Mouse (Mus musculus): ENCODE measurements at regions not wholly inside any gene's neighbourhood (a gene's known extent, or its start where the extent isn't known, plus 50 kb on each side); places are given as distances from the start of the nearest gene placed in this dataset.

GRCm38 (mm10) chr4:56483708-56484107, 256.2 kb upstream of the Gm26657 start:
- DNase-seq (ENCODE audit: low spot score in 2 of 2): no peak

- DNase-seq (ENCODE audit: low spot score in 2 of 2): no peak
These were observed 283.1 kb upstream of the Gm26657 start for GRCm38 (mm10) chr4:56456788-56457187.

GRCm38 (mm10) chr4:56421575-56421974, 318.3 kb upstream of the Gm26657 start:
- no peak for DNase-seq (ENCODE audit: low spot score in 2 of 2)

- no peak for DNase-seq (ENCODE audit: low spot score in 2 of 2)
These were observed 320.6 kb upstream of the Gm26657 start for GRCm38 (mm10) chr4:56419122-56419913.

DNA sequence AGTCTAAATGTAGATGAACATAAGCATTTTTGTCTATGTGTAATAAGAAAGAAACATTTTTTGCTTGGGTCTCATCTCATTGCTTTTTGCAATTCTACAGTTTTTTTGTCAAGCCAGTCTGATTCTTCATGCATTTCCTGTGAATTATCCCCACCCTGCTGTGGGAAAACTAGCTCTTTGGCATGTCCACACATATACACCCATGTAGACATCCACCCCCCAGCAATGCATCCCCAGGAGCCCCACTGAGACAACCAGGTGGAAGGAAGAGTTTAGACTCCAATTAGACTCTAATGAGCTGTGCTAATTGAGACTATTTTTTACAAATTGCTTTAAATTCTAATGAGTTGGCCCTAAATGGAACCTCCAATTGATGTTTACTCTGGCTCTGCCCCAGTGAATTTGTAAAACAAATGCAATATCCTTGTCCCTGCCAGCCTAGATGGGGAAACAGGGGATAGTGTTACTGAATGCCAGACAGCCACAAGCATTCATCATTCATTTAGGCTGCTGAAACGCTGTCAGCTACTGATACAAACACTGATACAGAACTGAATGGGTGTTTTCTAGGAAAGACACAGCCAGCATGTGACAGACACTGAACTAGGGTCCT, 328.7 kb upstream of the Gm26657 start:
- no peak for DNase-seq (ENCODE audit: low spot score in 2 of 2)

GRCm38 (mm10) chr4:56393793-56394192, 346.1 kb upstream of the Gm26657 start:
- no peak for DNase-seq (ENCODE audit: low spot score in 2 of 2)

DNA sequence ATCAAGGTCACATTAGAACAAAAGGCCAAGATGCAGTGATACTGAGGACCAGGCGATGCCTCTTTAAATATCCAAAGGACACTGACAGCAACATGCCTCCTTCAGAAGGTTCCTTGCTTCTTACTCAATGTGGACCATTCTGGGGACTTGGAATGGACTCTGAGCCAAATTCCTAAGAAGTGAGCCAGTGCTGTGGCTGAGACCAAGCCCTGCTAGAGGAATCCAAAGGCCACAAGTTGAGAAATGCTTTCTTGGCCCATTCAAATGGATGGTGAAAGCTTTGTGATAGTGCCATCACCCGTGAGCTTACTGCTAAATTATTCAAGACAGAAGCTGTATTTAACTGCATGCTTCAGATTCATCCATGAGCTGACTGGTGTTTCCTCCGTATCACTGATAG, 352.8 kb upstream of the Gm26657 start:
- no peak for DNase-seq (ENCODE audit: low spot score in 2 of 2)

- DNase-seq (ENCODE audit: low spot score in 2 of 2): no peak
These were observed 364.1 kb upstream of the Gm26657 start for GRCm38 (mm10) chr4:56375745-56376144.

- DNase-seq (ENCODE audit: low spot score in 2 of 2): no peak
These were observed 365.4 kb upstream of the Gm26657 start for GRCm38 (mm10) chr4:56374466-56374865.

DNA sequence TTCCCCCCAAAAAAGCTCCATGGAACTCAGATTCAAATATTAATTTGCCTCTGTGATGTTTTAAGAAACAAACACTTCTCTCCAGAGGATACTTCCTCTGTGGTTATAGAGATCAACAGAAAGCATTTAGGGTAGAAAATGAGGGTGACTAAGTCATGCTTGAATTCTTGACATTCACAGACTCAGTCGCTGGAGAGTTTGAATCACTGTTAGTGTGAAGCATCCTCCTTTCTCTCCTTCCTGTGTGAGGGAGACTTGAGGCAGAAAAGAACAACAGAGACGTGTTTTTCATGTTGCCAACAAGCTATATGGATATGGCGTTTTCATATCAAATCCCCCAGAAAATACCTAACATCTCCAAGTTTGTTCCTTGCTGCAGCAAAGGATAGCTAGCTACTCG, 366.1 kb upstream of the Gm26657 start:
- no peak for DNase-seq (ENCODE audit: low spot score in 2 of 2)

- DNase-seq (ENCODE audit: low spot score in 2 of 2): no peak
These were observed 366.7 kb upstream of the Gm26657 start for GRCm38 (mm10) chr4:56373167-56373566.

DNA sequence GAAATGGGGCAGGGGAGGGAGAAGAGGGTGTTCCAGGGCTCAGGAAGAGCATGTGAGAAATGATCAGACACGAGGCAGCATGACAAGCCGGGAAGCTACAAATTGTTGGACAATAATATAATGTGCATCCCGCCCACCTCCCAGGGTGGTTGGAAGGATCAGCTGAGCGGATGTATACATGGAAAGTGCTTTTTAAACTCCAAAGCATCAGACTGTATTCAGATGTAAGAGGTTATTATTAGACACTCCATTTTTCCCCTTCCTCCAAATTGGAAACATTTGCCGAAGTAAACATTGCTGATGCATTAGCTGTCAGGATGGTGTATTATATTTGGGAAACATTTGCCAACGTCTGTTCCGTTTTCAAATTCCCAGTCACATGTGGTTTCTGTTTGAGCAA, 367.2 kb upstream of the Gm26657 start:
- DNase-seq (ENCODE audit: low spot score in 2 of 2): no peak

- DNase-seq (ENCODE audit: low spot score in 2 of 2): no peak
These were observed 375.3 kb upstream of the Gm26657 start for GRCm38 (mm10) chr4:56364594-56364993.

- no peak for DNase-seq (ENCODE audit: low spot score in 2 of 2)
These were observed 377.7 kb upstream of the Gm26657 start for GRCm38 (mm10) chr4:56362121-56362520.

DNA sequence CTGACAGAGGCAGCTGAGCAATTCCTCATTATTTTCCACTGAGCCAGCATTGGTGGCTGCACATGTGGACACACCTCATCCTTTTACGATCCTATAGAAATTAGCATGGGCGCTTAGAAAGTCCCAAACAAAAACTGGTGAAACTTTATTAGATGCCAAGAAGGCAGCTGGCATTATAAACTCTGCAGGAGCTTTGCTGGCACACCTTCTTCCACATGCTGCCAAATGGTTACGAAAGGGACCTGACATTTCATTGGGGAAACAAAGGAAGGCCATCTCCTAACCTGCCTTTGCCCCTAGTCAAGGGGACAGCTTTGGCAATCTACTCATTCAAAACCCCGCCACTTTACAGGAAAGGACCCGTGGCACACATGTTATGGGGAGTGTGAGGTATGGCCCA, 390.7 kb upstream of the Gm26657 start:
- no peak for DNase-seq (ENCODE audit: low spot score in 2 of 2)

DNA sequence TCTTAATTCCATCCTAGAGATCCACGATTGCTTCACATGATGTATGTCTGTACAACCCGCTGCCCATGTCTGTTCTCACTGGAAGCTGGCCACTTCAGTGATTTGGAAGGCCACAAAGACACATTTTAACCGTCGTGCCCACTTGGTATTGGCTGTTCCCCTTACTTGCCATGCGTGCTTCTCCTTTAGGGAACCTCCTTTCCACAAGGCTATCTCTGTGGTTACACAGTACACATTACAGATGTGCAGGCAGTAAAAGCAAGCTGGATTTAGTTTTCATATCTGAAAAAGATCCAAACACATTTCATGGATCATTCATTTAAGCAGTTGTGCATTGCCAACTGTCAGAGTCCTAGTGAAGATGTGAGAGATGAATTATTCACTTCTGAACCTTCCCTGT, 414.7 kb upstream of the Gm26657 start:
- no peak for DNase-seq (ENCODE audit: low spot score in 2 of 2)

GRCm38 (mm10) chr4:56319134-56319533, 420.7 kb upstream of the Gm26657 start:
- no peak for DNase-seq (ENCODE audit: low spot score in 2 of 2)

- no peak for DNase-seq (ENCODE audit: low spot score in 2 of 2)
These were observed 434.1 kb upstream of the Gm26657 start for GRCm38 (mm10) chr4:56305664-56306330.

- DNase-seq (ENCODE audit: low spot score in 2 of 2): no peak
These were observed 435.6 kb upstream of the Gm26657 start for GRCm38 (mm10) chr4:56304275-56304674.

DNA sequence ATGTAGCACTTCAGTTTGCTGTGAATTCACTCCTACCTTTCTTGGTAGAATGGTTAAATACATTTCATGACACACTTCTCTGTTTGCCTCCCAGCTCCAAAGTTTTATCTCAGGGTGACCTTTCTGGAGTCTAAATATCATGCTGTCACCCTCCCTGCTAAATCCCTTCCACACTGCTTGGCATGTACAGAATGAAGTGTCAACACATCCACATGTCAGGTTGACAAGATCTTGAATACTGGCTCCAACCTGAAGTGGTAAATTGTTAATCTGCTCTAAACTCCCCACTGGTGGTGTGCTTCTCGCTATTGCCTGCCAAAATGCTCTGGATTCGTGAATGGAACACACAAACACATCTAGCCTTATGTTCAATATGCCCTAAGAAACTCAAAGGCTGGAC, 451.9 kb upstream of the Gm26657 start:
- DNase-seq (ENCODE audit: low spot score in 2 of 2): no peak

DNA sequence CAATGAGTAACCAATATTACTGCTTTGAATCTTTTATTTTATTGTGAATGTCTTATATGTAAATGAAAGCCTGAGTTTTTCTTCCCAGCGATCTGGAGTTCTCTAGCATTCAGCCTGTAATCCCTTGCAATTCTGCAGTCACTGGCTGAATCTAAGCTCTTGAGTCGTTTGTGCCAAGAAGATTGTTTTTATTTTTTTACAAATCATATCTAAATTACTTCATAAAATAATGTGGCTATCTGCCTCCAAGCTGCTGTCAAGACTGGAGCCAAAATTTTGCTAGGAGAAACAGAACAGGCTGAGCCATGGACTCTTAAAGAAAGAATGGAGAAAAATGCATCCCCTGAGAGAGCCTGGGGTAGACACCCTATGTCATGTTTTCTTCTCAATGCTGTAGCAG, 455.4 kb upstream of the Gm26657 start:
- DNase-seq (ENCODE audit: low spot score in 2 of 2): no peak

- no peak for DNase-seq (ENCODE audit: low spot score in 2 of 2)
These were observed 464.0 kb upstream of the Gm26657 start for GRCm38 (mm10) chr4:56275836-56276235.

DNA sequence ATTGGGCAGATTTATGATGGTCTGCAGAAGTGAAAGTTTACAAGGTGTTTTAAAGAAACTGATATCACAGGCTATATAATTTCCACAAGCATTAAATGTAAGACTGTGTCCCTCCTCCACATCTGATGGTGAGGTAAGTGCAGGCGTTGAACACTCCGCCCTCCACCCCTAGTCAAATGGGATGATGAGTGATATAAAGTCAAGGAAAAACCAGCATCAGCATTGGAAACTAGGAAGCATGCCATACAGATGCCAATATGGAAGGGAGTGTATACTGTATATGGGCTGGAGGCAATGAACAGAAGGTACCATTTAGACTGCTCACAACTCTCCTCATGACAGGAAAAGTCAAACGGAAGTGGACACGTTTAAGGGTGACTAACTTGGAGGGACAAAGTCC, 468.5 kb upstream of the Gm26657 start:
- no peak for DNase-seq (ENCODE audit: low spot score in 2 of 2)

All from spleen, postnatal 36 days (tissue).